Mouse (Mus musculus) liver, adult (tissue): ENCODE measurements around the gene Tmprss9.

Experiments used
- GATA4 ChIP-seq: IDR thresholded peaks from 2 replicates; pipeline ENCODE4 v1.6.1; 2014; ENCODE audit warnings: mild to moderate bottlenecking, low read length; ENCODE audit not compliant: insufficient replicate concordance

The Tmprss9 gene

DNA sequence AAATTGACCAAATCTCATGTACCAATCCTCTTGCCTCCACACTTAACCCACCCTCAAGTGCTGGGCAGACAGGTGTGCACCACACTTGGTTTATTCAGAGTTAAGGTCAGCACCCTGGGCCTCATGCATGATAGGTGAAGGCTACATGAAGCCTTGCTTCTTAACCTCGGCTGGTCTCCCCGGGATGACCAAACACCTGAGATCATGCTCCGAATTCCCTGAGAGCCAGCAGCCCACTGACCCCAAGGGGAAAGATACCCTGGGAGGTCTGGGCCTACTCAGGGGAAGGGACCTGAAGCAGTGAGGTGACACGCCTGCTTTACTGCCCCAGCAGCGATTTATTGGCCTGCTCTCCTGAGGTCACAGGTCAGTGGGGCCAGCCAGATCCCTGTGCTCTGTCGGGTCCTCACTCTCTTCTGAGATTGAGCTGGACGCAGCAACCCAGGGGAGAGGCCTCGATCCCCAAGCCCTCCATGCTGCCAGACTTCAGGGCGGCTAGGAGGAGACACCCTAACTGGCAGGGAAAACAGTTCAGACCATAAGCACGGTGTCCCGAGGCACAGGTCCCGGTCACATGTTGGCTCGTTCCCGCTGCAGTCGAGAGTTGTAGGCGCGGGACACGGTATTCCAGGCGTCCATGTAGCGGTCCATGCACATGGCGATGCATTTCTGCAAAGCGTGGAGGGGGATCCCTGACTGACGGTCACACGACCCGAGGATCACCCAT, 28.1 kb downstream of the Tmprss9 start:
- TF ChIP-seq GATA4, result no peak

GRCm38 (mm10) chr10:80900318-80901247, 28.9 kb downstream of the Tmprss9 start, which contains the start of gene Timm13:
Gene Timm13, minus strand, starts transcription at chr10:80900969.
- TF ChIP-seq GATA4, result no peak

- TF ChIP-seq GATA4, result no peak
Measured at GRCm38 (mm10) chr10:80901409-80902272, 30.0 kb downstream of the Tmprss9 start.

DNA sequence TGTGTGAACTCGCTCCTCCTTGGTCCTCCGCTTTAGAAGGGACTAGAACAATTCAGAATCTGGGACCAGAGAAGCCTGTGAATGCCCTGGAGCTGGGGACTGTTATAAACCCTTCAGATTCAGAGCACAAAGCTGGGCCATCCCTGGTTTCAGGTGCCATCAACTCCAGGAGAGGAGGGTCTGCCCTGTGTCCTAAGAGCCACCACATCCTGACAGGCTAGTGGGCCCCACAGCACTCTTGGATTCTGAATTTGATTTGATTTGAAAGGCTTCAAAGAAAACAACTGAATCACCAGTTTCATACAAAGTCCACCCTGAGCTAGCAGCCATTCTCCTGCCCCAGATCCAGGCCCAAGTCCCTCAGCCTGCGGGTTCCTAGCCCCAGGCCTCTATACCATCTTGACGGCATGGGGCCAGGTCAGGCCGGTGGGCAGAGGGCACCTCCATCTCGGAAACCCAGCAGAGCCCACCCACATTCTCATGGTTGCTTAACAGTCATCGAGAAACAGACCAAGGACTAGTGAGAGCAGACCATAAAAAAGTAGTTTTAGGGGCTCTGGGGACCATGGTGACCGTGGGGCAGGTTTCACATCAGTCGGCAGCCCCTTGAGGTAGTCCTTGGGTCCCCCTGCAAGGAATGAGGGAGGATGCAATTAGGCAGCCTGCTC, 30.8 kb downstream of the Tmprss9 start:
- TF ChIP-seq GATA4, result no peak

- TF ChIP-seq GATA4, result no peak
Measured at GRCm38 (mm10) chr10:80903282-80903681, 31.6 kb downstream of the Tmprss9 start.

GRCm38 (mm10) chr10:80904004-80904693, 32.5 kb downstream of the Tmprss9 start:
- no peak for TF ChIP-seq GATA4

- TF ChIP-seq GATA4, result no peak
Measured at GRCm38 (mm10) chr10:80904709-80905108, 33.1 kb downstream of the Tmprss9 start.

- TF ChIP-seq GATA4, result no peak
Measured at GRCm38 (mm10) chr10:80909375-80910162, 37.9 kb downstream of the Tmprss9 start.

DNA sequence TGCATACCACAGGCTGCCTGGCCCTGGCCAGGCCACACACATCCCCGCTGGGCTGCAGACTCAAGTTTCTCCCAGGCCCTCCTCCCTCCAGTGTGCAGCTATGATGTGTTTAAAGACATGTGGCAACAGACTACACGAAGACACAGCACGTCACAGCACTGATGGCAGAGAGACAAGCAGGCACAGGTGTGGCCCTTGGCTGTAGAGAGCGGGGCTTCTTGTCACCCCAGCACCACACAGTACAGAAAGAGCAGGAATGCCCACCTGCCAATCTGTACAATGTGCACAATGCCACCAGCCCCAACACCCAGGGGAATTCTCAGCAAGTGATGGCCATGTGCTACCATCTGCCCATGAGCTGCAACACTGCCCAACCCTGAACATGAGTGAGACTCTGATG, 39.7 kb downstream of the Tmprss9 start:
- TF ChIP-seq GATA4, result no peak

GRCm38 (mm10) chr10:80911891-80912290, 40.2 kb downstream of the Tmprss9 start:
- TF ChIP-seq GATA4, result no peak

DNA sequence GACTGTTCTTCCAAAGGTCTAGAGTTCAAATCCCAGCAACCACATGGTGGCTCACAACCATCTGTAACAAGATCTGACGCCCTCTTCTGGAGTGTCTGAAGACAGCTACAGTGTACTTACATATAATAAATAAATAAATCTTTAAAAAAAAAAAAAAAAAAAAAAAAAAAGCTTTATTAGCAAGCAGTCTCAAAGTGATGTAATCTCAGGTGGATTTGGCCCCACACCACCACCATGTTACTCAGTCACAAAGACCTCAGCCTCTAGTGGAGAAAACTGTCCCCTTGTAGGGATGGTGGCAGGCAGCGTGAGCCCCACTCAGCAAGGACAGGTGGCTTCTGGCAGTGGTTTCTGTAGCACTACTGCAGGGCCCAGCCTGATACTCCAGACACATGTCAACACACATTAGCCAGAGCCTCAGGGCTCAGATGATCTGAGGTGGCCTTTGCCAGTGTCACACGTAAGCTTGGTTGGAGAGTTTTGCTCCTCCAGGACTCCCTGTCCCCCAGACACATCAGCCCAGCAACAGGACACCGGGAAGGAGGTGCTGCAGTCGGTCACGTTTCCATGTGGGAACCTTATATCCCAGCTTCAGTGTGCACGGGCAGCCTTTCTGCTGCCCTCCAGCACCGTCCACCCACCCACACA, 41.8 kb downstream of the Tmprss9 start:
- no peak for TF ChIP-seq GATA4

DNA sequence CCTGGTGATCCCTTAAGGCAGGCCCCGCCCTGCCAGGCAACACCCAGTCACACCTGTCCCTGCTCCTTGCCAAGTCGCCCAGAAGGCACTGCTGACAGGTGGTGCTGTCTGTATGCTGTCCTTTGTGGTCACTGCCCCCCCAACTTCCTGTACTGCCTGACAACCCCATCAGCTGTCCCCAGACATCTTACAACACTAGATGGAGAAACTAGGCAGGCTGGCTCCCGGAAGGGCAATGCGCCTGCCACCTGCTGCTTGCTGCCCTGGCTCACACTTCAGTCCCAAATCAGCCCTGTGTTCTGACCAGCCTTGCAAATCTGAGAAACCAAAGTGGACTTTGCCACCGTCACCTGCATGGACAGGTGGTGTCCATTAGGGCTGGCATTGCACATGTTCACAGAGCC, 42.6 kb downstream of the Tmprss9 start:
- TF ChIP-seq GATA4, result no peak

DNA sequence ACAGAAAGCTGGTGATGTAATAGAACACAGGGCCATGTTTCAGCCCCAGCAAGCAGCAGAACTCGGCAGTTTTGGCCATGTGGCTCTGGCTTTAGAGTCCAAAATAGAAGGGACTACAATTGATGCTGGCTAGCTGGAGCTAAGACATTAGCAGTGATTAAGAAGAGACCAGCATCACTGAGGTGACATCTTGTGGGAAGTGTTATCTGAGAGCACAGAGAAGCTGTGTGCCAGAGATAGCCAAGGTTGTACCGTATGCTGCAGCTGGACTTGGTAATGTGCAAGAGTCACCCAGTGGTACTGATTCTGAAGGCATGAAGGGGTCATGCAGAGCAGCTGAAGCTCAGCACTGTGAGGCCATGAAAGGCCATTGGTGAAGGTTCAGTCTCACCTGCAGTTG, 43.6 kb downstream of the Tmprss9 start:
- TF ChIP-seq GATA4, result no peak
